Mouse (Mus musculus): Measurements from ENCODE around the gene Vti1a. TPM values are rescaled to one million over a fixed set of nuclear protein-coding genes. Genes with fewer than 3 reads are reported as not detected.

Gene Vti1a
- polyA plus RNA-seq, 1 experiment from 2014 or later: 28.4 TPM

DNA sequence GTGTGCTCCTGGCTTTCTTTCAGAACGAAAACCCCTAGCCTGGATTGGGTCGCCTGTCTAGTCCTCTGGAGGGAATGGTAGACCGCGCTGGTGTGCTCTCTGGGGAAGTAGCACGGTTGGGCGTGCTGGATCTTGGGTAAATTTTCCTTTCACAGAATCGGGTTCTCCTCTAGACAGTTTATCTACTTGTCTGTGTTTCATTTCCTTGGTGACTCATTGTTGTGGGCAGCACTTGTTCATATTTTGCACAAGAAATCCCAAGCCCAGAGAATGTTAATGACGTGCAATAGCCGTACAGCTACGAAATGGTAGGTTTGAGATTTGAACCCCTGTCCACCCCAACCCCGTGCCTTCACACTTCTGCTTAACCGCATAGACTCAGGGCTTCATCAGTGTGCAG is 145.9 kb downstream of the Vti1a start:
- no peak overlapping the region for H3K9ac ChIP-seq (ENCODE audit: low read length)
- H3K27ac ChIP-seq (ENCODE audit: low read depth, low read length): no peak overlapping the region
- 95% methylated on average over 12 of the region's 12 CpGs for WGBS
- H3K36me3 ChIP-seq (ENCODE audit: control insufficient read depth, insufficient read depth, low read length): no peaks in the 10 kb centered on the region
- ATAC-seq (replicated peaks; ENCODE audit: low FRiP score) (no peak), DNase-seq (ENCODE audit: low spot score) (no peak)
- no peaks in the 10 kb centered on the region for H3K27me3 ChIP-seq (ENCODE audit: control insufficient read depth, insufficient read depth, low read length)
- no peak overlapping the region for H3K4me3 ChIP-seq (ENCODE audit: low read depth, low read length)
- peaks cover 3% of the 10 kb centered on the region; the same call in 1 of the 2 replicates for H3K4me1 ChIP-seq (replicated peaks; ENCODE audit: control insufficient read depth, insufficient read depth, low read length)
- no peaks in the 10 kb centered on the region for H3K9me3 ChIP-seq (ENCODE audit: control insufficient read depth, low read length)
- no peak overlapping the region for H3K4me2 ChIP-seq (ENCODE audit: low read depth, low read length, severe bottlenecking)

DNA sequence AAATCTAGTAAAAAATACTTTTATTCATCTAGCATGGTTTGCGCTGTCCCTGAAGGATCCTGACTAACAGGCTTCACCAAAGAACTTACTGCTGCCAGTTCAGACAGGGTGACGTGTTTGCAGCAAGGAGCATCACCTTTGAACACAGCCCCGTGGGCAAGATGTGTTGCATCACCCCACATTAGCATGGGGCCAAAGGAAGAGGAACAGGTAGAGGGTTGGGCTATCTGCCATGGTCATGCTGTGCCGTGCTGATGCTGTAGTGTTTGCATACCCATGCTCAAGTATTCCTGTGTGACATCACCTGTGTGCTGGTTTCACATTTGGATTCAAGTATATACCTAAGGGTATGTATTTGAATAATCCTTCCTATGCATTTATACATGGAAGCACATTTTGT is 147.6 kb downstream of the Vti1a start:
- no peak overlapping the region for H3K27ac ChIP-seq (ENCODE audit: low read depth, low read length)
- no peak overlapping the region for H3K4me2 ChIP-seq (ENCODE audit: low read depth, low read length, severe bottlenecking)
- no peaks in the 10 kb centered on the region for H3K9me3 ChIP-seq (ENCODE audit: control insufficient read depth, low read length)
- H3K4me3 ChIP-seq (ENCODE audit: low read depth, low read length): no peak overlapping the region
- H3K36me3 ChIP-seq (ENCODE audit: control insufficient read depth, insufficient read depth, low read length): no peaks in the 10 kb centered on the region
- 92% methylated on average over 4 of the region's 4 CpGs for WGBS
- no peak for ATAC-seq (replicated peaks; ENCODE audit: low FRiP score)
- H3K4me1 ChIP-seq (replicated peaks; ENCODE audit: control insufficient read depth, insufficient read depth, low read length): no peaks in the 10 kb centered on the region
- no peak overlapping the region for H3K9ac ChIP-seq (ENCODE audit: low read length)
- no peaks in the 10 kb centered on the region for H3K27me3 ChIP-seq (ENCODE audit: control insufficient read depth, insufficient read depth, low read length)
- DNase-seq (ENCODE audit: low spot score): no peak

DNA sequence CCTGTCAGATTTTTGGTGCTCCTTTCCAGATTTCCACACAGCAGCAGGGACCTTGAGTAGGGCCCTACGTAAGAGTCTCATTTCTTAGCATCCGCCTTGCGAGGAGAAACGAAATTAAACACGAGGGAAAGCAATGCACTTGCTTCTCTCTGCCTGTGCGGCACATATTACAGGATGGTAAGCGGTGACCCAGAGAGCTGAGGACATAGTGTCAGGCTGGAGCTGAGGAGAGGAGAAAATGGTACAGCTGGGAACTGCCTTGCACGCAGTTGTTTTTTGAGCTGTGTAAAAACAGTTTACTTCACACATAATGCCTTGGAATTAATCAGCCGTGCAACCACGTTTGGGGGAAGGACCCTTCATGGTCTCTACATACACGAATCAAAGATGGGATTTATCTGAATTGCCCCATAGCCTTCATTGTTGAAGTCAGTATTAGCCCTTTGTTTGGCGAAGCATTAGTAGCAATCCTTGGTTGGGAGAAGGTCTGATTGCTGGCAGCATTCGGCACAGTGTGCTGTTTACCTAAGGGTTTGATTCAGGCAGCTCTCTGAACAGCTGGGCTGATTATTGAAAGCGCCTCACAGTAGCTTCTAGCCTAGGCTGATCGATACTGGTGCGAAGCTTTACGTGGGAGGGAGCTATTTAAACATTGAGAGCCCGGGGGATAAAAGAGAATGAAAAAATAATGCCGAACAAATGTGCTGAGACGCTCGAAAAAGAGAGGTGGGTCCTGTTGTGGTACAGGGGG is 153.4 kb downstream of the Vti1a start:
- Histone ChIP-seq H3K36me3 (ENCODE audit: control insufficient read depth, insufficient read depth, low read length) (no peaks in the 10 kb centered on the region), H3K9ac (ENCODE audit: low read length) (no peak overlapping the region; the same call in 1 of the 2 replicates), H3K4me3 (ENCODE audit: low read depth, low read length) (no peak overlapping the region), H3K27me3 (ENCODE audit: control insufficient read depth, insufficient read depth, low read length) (no peaks in the 10 kb centered on the region), H3K27ac (ENCODE audit: low read depth, low read length) (no peak overlapping the region), H3K9me3 (ENCODE audit: control insufficient read depth, low read length) (no peaks in the 10 kb centered on the region), H3K4me2 (ENCODE audit: low read depth, low read length, severe bottlenecking) (no peak overlapping the region), H3K4me1 (replicated peaks; ENCODE audit: control insufficient read depth, insufficient read depth, low read length) (peaks cover 6% of the 10 kb centered on the region; the same call in 1 of the 2 replicates)
- no peak for DNase-seq (ENCODE audit: low spot score)
- ATAC-seq (replicated peaks; ENCODE audit: low FRiP score): no peak
- 43% methylated on average over 21 of the region's 21 CpGs for WGBS

DNA sequence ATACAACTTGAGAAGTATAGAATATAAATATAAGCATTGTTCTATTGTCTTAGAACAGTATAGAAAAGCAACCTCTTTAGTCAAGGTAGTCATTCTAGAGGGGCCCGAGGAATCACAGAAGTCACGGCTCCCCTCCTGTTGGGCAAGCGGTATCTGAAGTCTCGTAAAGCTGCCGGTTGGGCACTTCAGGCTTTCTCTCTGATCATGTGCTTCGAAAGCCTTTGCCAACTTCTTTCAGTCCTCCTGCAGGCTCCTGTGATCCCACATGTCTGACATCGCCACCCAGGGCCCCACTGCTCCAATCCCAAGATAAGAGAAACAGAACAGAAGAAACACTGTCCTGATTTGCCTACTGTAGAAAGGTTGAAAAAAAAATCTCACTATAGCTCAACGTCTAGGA is 156.5 kb downstream of the Vti1a start:
- Histone ChIP-seq H3K36me3 (ENCODE audit: control insufficient read depth, insufficient read depth, low read length) (no peaks in the 10 kb centered on the region), H3K4me1 (replicated peaks; ENCODE audit: control insufficient read depth, insufficient read depth, low read length) (peaks cover 6% of the 10 kb centered on the region; the same call in 1 of the 2 replicates)

DNA sequence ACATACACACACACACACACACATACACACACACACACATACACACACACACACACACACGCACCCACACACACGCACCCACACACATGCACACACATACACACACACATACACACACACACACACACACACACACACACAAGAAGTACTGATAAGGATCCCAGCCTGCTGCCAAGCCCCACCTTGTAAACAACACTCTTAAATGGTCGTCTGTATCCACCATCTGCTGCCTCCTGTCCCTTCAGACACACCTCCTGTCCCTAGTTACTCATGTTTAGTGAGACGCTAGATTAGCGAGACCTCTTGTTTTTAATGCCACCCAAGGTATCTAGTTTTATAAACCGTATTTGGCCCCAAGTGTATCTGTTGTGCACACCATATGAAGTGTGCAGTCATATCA is 158.1 kb downstream of the Vti1a start:
- WGBS: 85% methylated on average over 6 of the region's 6 CpGs
- Histone ChIP-seq H3K27me3 (ENCODE audit: control insufficient read depth, insufficient read depth, low read length) (no peaks in the 10 kb centered on the region), H3K9ac (ENCODE audit: low read length) (no peak overlapping the region), H3K9me3 (ENCODE audit: control insufficient read depth, low read length) (no peaks in the 10 kb centered on the region), H3K36me3 (ENCODE audit: control insufficient read depth, insufficient read depth, low read length) (no peaks in the 10 kb centered on the region), H3K27ac (ENCODE audit: low read depth, low read length) (no peak overlapping the region), H3K4me1 (replicated peaks; ENCODE audit: control insufficient read depth, insufficient read depth, low read length) (peaks cover 3% of the 10 kb centered on the region; the same call in 1 of the 2 replicates), H3K4me2 (ENCODE audit: low read depth, low read length, severe bottlenecking) (no peak overlapping the region), H3K4me3 (ENCODE audit: low read depth, low read length) (no peak overlapping the region)
- no peak for ATAC-seq (replicated peaks; ENCODE audit: low FRiP score)
- DNase-seq (ENCODE audit: low spot score): no peak

More for the DNA sequence above, 156.5 kb downstream of the Vti1a start:
- no peak for DNase-seq (ENCODE audit: low spot score)
- no peaks in the 10 kb centered on the region for H3K27me3 ChIP-seq (ENCODE audit: control insufficient read depth, insufficient read depth, low read length)
- no peaks in the 10 kb centered on the region for H3K9me3 ChIP-seq (ENCODE audit: control insufficient read depth, low read length)
- H3K9ac ChIP-seq (ENCODE audit: low read length): no peak overlapping the region
- WGBS: 86% methylated on average over 8 of the region's 8 CpGs
- ATAC-seq (replicated peaks; ENCODE audit: low FRiP score): no peak
- H3K27ac ChIP-seq (ENCODE audit: low read depth, low read length): no peak overlapping the region
- no peak overlapping the region for H3K4me3 ChIP-seq (ENCODE audit: low read depth, low read length)
- no peak overlapping the region for H3K4me2 ChIP-seq (ENCODE audit: low read depth, low read length, severe bottlenecking)

DNA sequence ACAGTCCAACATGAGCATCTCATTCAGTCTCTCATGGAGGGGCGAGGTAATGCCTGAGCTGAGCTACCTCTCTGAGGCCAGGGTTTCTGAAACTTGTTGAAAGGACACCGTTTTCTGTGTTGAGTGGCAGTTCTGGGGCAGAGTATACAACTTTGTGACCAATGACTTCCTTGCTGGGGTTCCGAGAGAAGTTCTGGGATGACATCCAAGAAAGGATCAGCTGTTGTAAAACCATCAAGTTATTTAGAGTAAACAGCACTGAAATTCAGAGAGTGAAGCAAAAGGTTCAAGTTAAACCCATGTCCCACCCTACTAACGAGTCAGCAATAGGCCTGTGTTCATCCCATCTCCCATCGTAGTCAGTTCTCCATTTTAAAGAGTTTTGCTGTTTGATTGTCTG is 164.4 kb downstream of the Vti1a start:
- Histone ChIP-seq H3K4me1 (replicated peaks; ENCODE audit: control insufficient read depth, insufficient read depth, low read length) (peaks cover 6% of the 10 kb centered on the region; the same call in 1 of the 2 replicates), H3K9ac (ENCODE audit: low read length) (no peak overlapping the region), H3K4me2 (ENCODE audit: low read depth, low read length, severe bottlenecking) (no peak overlapping the region), H3K27me3 (ENCODE audit: control insufficient read depth, insufficient read depth, low read length) (no peaks in the 10 kb centered on the region), H3K36me3 (ENCODE audit: control insufficient read depth, insufficient read depth, low read length) (no peaks in the 10 kb centered on the region), H3K9me3 (ENCODE audit: control insufficient read depth, low read length) (no peaks in the 10 kb centered on the region), H3K27ac (ENCODE audit: low read depth, low read length) (no peak overlapping the region), H3K4me3 (ENCODE audit: low read depth, low read length) (no peak overlapping the region)
- DNase-seq (ENCODE audit: low spot score): no peak
- ATAC-seq (replicated peaks; ENCODE audit: low FRiP score): no peak
- 91% methylated on average over 5 of the region's 5 CpGs for WGBS

DNA sequence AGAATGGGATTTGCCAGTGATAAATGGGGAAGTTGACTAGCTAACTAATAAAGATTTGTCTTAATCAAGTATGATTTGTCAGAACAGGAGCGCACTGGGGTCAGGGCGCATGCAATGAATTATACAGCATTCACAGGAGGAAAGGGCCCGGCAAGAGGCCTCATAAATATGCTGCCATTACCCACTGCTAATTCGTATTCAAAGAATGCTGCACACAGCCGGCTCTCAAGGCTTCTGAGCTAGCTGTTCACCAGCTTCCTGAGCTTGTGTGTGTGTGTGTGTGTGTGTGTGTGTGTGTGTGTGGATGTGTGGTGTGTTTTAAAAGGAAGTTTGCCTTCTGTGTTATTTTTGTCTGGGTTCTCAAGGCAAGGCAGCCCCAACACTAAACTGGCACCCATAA is 165.2 kb downstream of the Vti1a start:
- no peak for DNase-seq (ENCODE audit: low spot score)
- Histone ChIP-seq H3K27ac (ENCODE audit: low read depth, low read length) (no peak overlapping the region), H3K36me3 (ENCODE audit: control insufficient read depth, insufficient read depth, low read length) (no peaks in the 10 kb centered on the region), H3K9me3 (ENCODE audit: control insufficient read depth, low read length) (no peaks in the 10 kb centered on the region), H3K27me3 (ENCODE audit: control insufficient read depth, insufficient read depth, low read length) (no peaks in the 10 kb centered on the region), H3K4me3 (ENCODE audit: low read depth, low read length) (no peak overlapping the region), H3K9ac (ENCODE audit: low read length) (no peak overlapping the region), H3K4me1 (replicated peaks; ENCODE audit: control insufficient read depth, insufficient read depth, low read length) (peaks cover 6% of the 10 kb centered on the region; the same call in 1 of the 2 replicates), H3K4me2 (ENCODE audit: low read depth, low read length, severe bottlenecking) (no peak overlapping the region)
- 37% methylated on average over 5 of the region's 5 CpGs for WGBS
- ATAC-seq (replicated peaks; ENCODE audit: low FRiP score): 0 out of 2 replicates have a peak, but pooled peaks have one; percentile 53

DNA sequence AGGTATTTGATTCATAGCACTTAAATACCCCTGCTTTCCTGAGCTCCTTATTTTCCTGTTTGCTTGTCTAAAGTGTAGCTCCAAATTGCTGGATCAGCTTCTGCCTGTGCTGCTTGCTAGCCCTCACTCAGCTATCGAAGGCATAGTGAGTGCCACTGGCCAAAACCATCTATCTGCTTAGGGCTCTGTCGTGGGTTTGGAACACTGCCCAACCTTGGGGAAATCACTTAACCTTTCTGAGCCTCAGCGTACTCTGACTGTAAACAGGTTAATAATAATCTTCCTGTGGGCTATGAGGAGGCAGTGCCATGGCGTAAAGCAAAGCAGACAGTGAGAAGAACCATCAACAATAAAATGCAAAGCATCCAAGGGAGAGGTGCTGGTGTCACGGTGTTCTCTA is 167.4 kb downstream of the Vti1a start:
- no peak overlapping the region for H3K27ac ChIP-seq (ENCODE audit: low read depth, low read length)
- H3K27me3 ChIP-seq (ENCODE audit: control insufficient read depth, insufficient read depth, low read length): no peaks in the 10 kb centered on the region
- no peaks in the 10 kb centered on the region for H3K36me3 ChIP-seq (ENCODE audit: control insufficient read depth, insufficient read depth, low read length)
- H3K9me3 ChIP-seq (ENCODE audit: control insufficient read depth, low read length): no peaks in the 10 kb centered on the region
- WGBS: 81% methylated on average over 5 of the region's 5 CpGs
- no peak for DNase-seq (ENCODE audit: low spot score)
- peaks cover 6% of the 10 kb centered on the region; the same call in 1 of the 2 replicates for H3K4me1 ChIP-seq (replicated peaks; ENCODE audit: control insufficient read depth, insufficient read depth, low read length)
- H3K4me3 ChIP-seq (ENCODE audit: low read depth, low read length): no peak overlapping the region
- no peak overlapping the region for H3K4me2 ChIP-seq (ENCODE audit: low read depth, low read length, severe bottlenecking)
- no peak for ATAC-seq (replicated peaks; ENCODE audit: low FRiP score)
- H3K9ac ChIP-seq (ENCODE audit: low read length): no peak overlapping the region

DNA sequence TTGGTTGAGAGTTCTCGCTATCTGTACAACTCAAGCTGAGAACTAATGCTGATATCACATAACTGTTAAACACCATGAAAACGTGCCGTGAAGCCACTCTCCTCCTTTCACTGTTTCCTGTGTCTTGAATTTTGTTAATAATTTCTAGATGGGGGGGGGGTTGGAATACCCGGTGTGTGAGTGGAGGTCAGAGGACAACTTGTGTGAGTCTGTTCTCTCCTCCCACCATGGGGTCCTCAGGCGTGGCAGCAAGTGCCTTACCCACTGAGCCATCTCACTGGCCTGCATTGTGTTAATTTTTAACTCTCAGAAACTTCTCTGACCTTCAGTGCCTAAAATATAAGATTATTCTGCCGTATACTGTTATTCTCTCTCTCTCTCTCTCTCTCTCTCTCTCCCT is 168.5 kb downstream of the Vti1a start:
- no peak overlapping the region for H3K4me2 ChIP-seq (ENCODE audit: low read depth, low read length, severe bottlenecking)
- 86% methylated on average over 6 of the region's 6 CpGs for WGBS
- H3K27me3 ChIP-seq (ENCODE audit: control insufficient read depth, insufficient read depth, low read length): no peaks in the 10 kb centered on the region
- H3K36me3 ChIP-seq (ENCODE audit: control insufficient read depth, insufficient read depth, low read length): no peaks in the 10 kb centered on the region
- no peaks in the 10 kb centered on the region for H3K9me3 ChIP-seq (ENCODE audit: control insufficient read depth, low read length)
- no peak overlapping the region for H3K27ac ChIP-seq (ENCODE audit: low read depth, low read length)
- no peak overlapping the region for H3K4me3 ChIP-seq (ENCODE audit: low read depth, low read length)
- peaks cover 6% of the 10 kb centered on the region; the same call in 1 of the 2 replicates for H3K4me1 ChIP-seq (replicated peaks; ENCODE audit: control insufficient read depth, insufficient read depth, low read length)
- DNase-seq (ENCODE audit: low spot score) (no peak), ATAC-seq (replicated peaks; ENCODE audit: low FRiP score) (no peak)
- no peak overlapping the region for H3K9ac ChIP-seq (ENCODE audit: low read length)

All from forebrain, embryonic 11.5 days (tissue).